Mouse (Mus musculus) lung, postnatal 0 days (tissue): ENCODE data around the gene Hnrnpul2. TPM values are rescaled to one million over a fixed set of nuclear protein-coding genes. Genes with fewer than 3 reads are reported as not detected.

Experiments
- ATAC-seq: fragments of 200-750 bp; cut with Nextera tagmentation; 2 replicates; pipeline ENCODE4 v1.8.0; 2017; ENCODE audit warnings: moderate library complexity
- DNase-seq: peaks from one replicate; pipeline ENCODE4 v3.0.0-alpha.2; 2016; ENCODE audit warnings: low spot score
- H3K27ac ChIP-seq: fragments of 300-500 bp; sonication (generic); 2 replicates; pipeline ENCODE4 v1.5.1; 2014; ENCODE audit warnings: antibody characterized with exemption, mild to moderate bottlenecking, low read length, mixed read lengths
- H3K27me3 ChIP-seq: fragments of 300-500 bp; sonication (generic); replicated peaks from 2 replicates; pipeline ENCODE4 v1.6.1; 2014; ENCODE audit warnings: low read length, mixed read lengths; ENCODE audit not compliant: insufficient read depth
- H3K36me3 ChIP-seq: fragments of 300-500 bp; sonication (generic); 2 replicates; pipeline ENCODE4 v1.6.1; 2014; ENCODE audit warnings: low read length, mixed read lengths; ENCODE audit not compliant: insufficient read depth
- H3K4me1 ChIP-seq: fragments of 300-500 bp; sonication (generic); 2 replicates; pipeline ENCODE4 v1.6.1; 2014; ENCODE audit warnings: antibody characterized with exemption, low read depth, low read length, mixed read lengths; ENCODE audit not compliant: insufficient read depth
- H3K4me2 ChIP-seq: fragments of 300-500 bp; sonication (generic); replicated peaks from 2 replicates; pipeline ENCODE4 v1.6.1; 2014; ENCODE audit warnings: low read depth, mild to moderate bottlenecking, low read length, moderate library complexity, mixed read lengths
- H3K4me3 ChIP-seq: fragments of 300-500 bp; sonication (generic); 2 replicates; pipeline ENCODE4 v1.5.1; 2014; ENCODE audit warnings: low read depth, low read length
- H3K9ac ChIP-seq: fragments of 300-500 bp; sonication (generic); replicated peaks from 2 replicates; pipeline ENCODE4 v1.6.1; 2014; ENCODE audit warnings: low read depth, mild to moderate bottlenecking
- H3K9me3 ChIP-seq: fragments of 300-500 bp; sonication (generic); 2 replicates; pipeline ENCODE4 v1.6.1; 2016; ENCODE audit warnings: low read length, mixed read lengths
- CTCF ChIP-seq: IDR thresholded peaks from 2 replicates; pipeline ENCODE4 v1.5.1; 2016; ENCODE audit warnings: antibody characterized with exemption, mild to moderate bottlenecking
- EP300 ChIP-seq: IDR thresholded peaks from 2 replicates; pipeline ENCODE4 v1.6.1; 2016; ENCODE audit warnings: antibody characterized with exemption, mild to moderate bottlenecking, control low read depth
- WGBS: fragments of 180-500 bp; shearing (Covaris S2); extraction: QIAGEN DNeasy Blood & Tissue Kit; methylation state at CpG from one replicate; pipeline ENCODE4 v1.1.7; 2014; 5-methylcytosine and 5-hydroxymethylcytosine counted together
- polyA plus RNA-seq: library from polyadenylated mRNA; unstranded; fragments of >200 nt; fragmentation: Nextera tagmentation; extraction: Ambion mirVana; gene quantifications from 2 replicates; pipeline ENCODE4 v1.2.1, GENCODE M21; 2015

Gene Hnrnpul2
- 4.3 and 5.3 TPM in 2 replicates for polyA plus RNA-seq

GRCm38 (mm10) chr19:8819596-8820423 lies at the start of gene Hnrnpul2:
TSS of gene Hnrnpul2 (plus strand) at chr19:8820010.
- TF ChIP-seq CTCF (peak; percentile 24; the same call in 1 of the 2 replicates), EP300 (no peak; the same call in 1 of the 2 replicates)
- no peaks in the 10 kb centered on the region for H3K9me3 ChIP-seq
- H3K4me3 ChIP-seq: peak within 1 kb of the TSS; percentile 99
- ATAC-seq: peak; percentile 94
- peaks cover 12% of the 10 kb centered on the region for H3K36me3 ChIP-seq
- peak within 1 kb of the TSS; percentile 97 for H3K27ac ChIP-seq
- under 1% methylated on average over 66 of the region's 83 CpGs for WGBS
- peak within 1 kb of the TSS; percentile 73 for H3K4me2 ChIP-seq
- 0 out of 2 replicates have a peak, but pooled peaks cover 5% of the 10 kb centered on the region for H3K4me1 ChIP-seq
- DNase-seq: peak; percentile 100
- H3K27me3 ChIP-seq: no peaks in the 10 kb centered on the region
- H3K9ac ChIP-seq: peak within 1 kb of the TSS; percentile 91

DNA sequence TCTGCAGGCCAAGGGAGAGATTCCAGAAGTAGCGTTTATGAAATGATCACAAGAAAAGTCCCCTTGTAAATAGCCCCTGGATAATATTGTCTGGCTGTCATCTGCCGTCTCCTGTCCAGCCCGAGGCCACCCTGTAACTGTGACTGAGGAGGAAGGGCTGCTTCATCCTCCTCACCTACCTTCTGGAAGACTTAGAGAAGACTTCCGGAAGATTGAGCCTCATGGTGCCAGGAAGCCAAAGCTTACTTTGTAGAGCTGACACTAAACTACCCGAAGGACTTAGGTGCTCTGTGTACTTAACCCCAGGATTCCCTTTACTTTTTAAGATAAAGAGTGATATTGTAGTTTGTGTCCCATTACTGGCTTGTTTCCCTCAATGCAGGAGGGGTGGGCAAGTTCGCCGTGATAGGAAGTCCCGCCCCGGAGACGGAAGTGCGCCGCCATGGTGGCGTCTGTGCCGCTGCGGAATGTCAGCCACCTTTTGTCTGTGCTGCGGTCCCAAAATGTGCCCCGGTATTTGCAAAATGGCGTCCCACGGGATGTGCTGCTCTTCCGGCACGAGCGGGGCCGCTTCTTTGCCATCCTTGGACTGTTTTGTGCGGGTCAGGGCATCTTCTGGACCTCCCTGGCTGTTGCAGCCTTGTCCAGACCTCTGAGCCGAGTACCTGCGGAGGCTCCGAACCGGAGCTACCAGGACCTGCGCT lies 49.1 kb upstream of the Hnrnpul2 start, which contains the start of gene Tmem223:
Gene Tmem223, plus strand, starts transcription at position 430 of the 704 bp plus-strand sequence.
- peak within 1 kb of the TSS; percentile 94 for H3K9ac ChIP-seq
- WGBS: 18% methylated on average over 29 of the region's 29 CpGs
- ATAC-seq (peak; percentile 54), DNase-seq (peak; percentile 80)
- TF ChIP-seq EP300 (no peak), CTCF (peak; percentile 43)
- peak within 1 kb of the TSS; percentile 76 for H3K4me3 ChIP-seq
- no peaks in the 10 kb centered on the region for H3K27me3 ChIP-seq
- peaks cover 20% of the 10 kb centered on the region; the same call in 1 of the 2 replicates for H3K4me1 ChIP-seq
- H3K36me3 ChIP-seq: peaks cover 30% of the 10 kb centered on the region
- no peaks in the 10 kb centered on the region for H3K9me3 ChIP-seq
- H3K4me2 ChIP-seq: peak within 1 kb of the TSS; percentile 83
- H3K27ac ChIP-seq: peak within 1 kb of the TSS; percentile 91

DNA sequence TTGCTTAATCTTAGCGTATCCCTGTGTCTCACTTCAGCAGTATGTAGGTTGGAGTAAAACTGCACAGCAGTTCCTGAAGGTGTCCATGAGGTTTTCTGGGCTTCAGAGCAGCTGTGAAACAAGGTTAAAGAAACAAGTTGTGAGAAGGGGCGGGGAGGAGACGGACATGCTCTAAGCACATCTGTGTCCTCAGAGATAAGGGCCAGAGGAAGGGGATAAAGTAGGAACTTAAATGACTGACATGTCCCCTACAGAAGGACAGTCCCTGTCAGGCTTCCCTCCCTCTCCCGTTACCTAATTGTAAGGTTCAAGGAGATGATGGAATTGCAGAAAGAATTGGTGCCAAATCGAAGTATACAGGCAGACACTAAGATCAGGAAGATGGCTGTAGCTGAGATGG lies 46.8 kb upstream of the Hnrnpul2 start:
- Histone ChIP-seq H3K9me3 (no peaks in the 10 kb centered on the region), H3K4me3 (no peak overlapping the region), H3K27me3 (no peaks in the 10 kb centered on the region), H3K36me3 (peaks cover 11% of the 10 kb centered on the region), H3K27ac (no peak overlapping the region), H3K4me2 (peak overlapping the region; percentile 96), H3K9ac (no peak overlapping the region), H3K4me1 (peaks cover 20% of the 10 kb centered on the region; the same call in 1 of the 2 replicates)
- TF ChIP-seq EP300: no peak
- DNase-seq (no peak), ATAC-seq (no peak)
- WGBS: 71% methylated on average over 5 of the region's 5 CpGs

GRCm38 (mm10) chr19:8773409-8773808 lies 46.4 kb upstream of the Hnrnpul2 start:
- Histone ChIP-seq H3K9ac (no peak overlapping the region; the same call in 1 of the 2 replicates), H3K36me3 (peaks cover 7% of the 10 kb centered on the region; the same call in 1 of the 2 replicates), H3K9me3 (no peaks in the 10 kb centered on the region), H3K27me3 (no peaks in the 10 kb centered on the region), H3K4me2 (peak overlapping the region; percentile 96), H3K27ac (no peak overlapping the region), H3K4me3 (peak overlapping the region; percentile 85; the same call in 1 of the 2 replicates), H3K4me1 (peaks cover 20% of the 10 kb centered on the region; the same call in 1 of the 2 replicates)
- WGBS: 47% methylated on average over 6 of the region's 6 CpGs
- TF ChIP-seq CTCF: no peak
- TF ChIP-seq EP300: no peak
- ATAC-seq: no peak
- DNase-seq: no peak

GRCm38 (mm10) chr19:8774086-8774835 lies 45.5 kb upstream of the Hnrnpul2 start, which contains the start of gene Tmem179b:
TSS of gene Tmem179b (minus strand) at chr19:8774467.
- H3K4me3 ChIP-seq: peak within 1 kb of the TSS; percentile 85
- H3K27ac ChIP-seq: peak within 1 kb of the TSS; percentile 97
- peak within 1 kb of the TSS; percentile 85 for H3K9ac ChIP-seq
- DNase-seq: peak; percentile 96
- peak within 1 kb of the TSS; percentile 96 for H3K4me2 ChIP-seq
- H3K27me3 ChIP-seq: no peaks in the 10 kb centered on the region
- ATAC-seq: peak; percentile 95
- no peaks in the 10 kb centered on the region for H3K9me3 ChIP-seq
- under 1% methylated on average over 58 of the region's 68 CpGs for WGBS
- H3K36me3 ChIP-seq: peaks cover 2% of the 10 kb centered on the region; the same call in 1 of the 2 replicates
- no peak for TF ChIP-seq EP300
- TF ChIP-seq CTCF: peak; percentile 45
- H3K4me1 ChIP-seq: peaks cover 20% of the 10 kb centered on the region; the same call in 1 of the 2 replicates
